Mouse (Mus musculus): ENCODE measurements around the gene Telo2. TPM values are rescaled to one million over a fixed set of nuclear protein-coding genes. Genes with fewer than 3 reads are reported as not detected.
A peak's percentile ranks its signal among the peaks of the same experiment; 100 is the strongest.

The Telo2 gene
- polyA plus RNA-seq, 1 experiment from 2014 or later: 39.1 TPM

DNA sequence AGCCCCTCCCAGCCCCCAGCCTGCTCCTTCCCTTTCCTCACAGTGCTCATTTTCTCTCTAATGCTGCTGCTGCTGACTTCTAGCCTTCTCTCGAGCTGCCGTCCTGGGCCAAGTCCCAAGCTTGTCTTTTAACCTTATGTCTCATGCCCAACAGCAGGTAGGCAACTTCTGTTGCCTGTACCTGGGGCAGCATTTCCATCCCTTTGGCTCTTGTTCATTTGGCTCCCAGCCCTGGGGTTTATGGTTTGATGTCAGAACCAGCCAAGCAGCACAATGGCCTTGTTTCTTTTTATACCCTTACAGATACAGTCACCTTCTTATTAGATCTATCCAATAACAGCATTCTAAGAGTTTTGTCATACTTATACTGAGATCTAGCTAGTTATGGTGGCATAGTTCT lies 19.5 kb downstream of the Telo2 start:
- ATAC-seq (ENCODE audit: insufficient number of reproducible peaks, low FRiP score, low TSS enrichment, low read depth): no peak
- H3K27ac ChIP-seq: no peak overlapping the region
- H3K9me3 ChIP-seq: no peaks in the 10 kb centered on the region
- no peak overlapping the region for H3K4me3 ChIP-seq
- no peak overlapping the region for H3K9ac ChIP-seq
- H3K27me3 ChIP-seq: no peaks in the 10 kb centered on the region
- H3K36me3 ChIP-seq: peaks cover 72% of the 10 kb centered on the region
- 81% methylated on average over 2 of the region's 2 CpGs for WGBS
- H3K4me1 ChIP-seq: no peaks in the 10 kb centered on the region
- no peak overlapping the region for H3K4me2 ChIP-seq

DNA sequence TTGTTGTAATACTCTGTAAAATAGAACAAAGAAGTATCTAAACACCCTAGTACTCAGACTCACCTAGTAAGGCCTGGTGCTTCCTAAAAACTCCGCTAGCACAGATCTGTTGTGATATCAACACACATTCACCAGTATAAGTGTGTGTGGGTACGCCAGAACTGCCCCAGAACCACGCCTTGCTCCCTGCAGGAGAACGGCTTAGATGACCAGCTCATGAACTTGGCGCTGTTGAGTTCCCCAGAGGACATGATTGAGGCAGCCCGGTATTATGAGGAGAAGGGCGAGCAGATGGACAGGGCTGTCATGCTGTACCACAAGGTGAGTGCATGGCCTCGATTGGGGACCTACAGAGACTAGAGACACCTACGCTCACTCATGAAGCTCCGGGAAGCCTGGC lies 25.3 kb downstream of the Telo2 start:
- WGBS: 86% methylated on average over 10 of the region's 10 CpGs
- Histone ChIP-seq H3K9me3 (no peaks in the 10 kb centered on the region), H3K4me3 (no peak overlapping the region), H3K4me2 (no peak overlapping the region), H3K27ac (no peak overlapping the region), H3K36me3 (peaks cover 56% of the 10 kb centered on the region), H3K27me3 (no peaks in the 10 kb centered on the region), H3K4me1 (no peaks in the 10 kb centered on the region), H3K9ac (no peak overlapping the region)
- ATAC-seq (ENCODE audit: insufficient number of reproducible peaks, low FRiP score, low TSS enrichment, low read depth): no peak

DNA sequence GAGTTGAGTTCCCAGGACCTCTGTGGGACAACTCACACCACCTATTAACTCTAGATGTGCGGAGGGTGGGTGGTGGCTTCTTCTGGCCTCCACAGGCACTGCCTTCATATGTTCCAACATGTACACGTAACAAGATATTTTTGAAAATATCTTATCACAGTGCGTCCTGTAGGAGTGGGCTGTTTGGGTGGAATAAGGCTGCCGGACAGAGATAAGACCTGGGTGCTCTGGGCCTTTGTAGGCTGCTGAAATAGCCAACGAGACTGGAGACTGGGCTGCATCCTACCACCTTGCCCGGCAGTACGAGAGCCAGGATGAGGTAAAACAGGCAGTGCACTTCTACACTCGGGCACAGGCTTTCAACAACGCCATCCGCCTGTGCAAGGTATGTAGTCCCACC lies 26.6 kb downstream of the Telo2 start:
- H3K27me3 ChIP-seq: no peaks in the 10 kb centered on the region

DNA sequence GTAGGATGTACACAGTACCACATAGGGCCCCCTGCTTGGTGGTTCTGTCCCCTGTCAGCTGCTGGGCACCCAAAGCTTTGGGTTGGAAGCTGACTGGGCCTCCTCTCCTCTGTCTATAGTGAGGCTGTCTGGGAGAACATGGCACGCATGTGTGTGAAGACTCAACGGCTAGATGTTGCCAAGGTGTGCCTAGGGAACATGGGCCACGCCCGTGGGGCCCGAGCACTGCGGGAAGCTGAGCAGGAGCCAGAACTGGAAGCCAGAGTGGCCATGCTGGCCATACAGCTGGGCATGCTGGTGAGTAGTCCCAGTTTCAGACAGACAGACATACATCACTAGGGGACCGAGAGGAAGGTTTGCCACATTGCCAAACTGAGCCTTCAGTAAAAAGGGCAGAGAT lies 29.0 kb downstream of the Telo2 start:
- H3K4me3 ChIP-seq: no peak overlapping the region
- no peak for ATAC-seq (ENCODE audit: insufficient number of reproducible peaks, low FRiP score, low TSS enrichment, low read depth)
- H3K4me2 ChIP-seq: no peak overlapping the region
- H3K27me3 ChIP-seq: no peaks in the 10 kb centered on the region
- 89% methylated on average over 7 of the region's 7 CpGs for WGBS
- H3K4me1 ChIP-seq: peaks cover 32% of the 10 kb centered on the region
- H3K9me3 ChIP-seq: no peaks in the 10 kb centered on the region
- peaks cover 30% of the 10 kb centered on the region for H3K36me3 ChIP-seq
- H3K9ac ChIP-seq: no peak overlapping the region
- no peak overlapping the region for H3K27ac ChIP-seq

More for the DNA sequence above, 26.6 kb downstream of the Telo2 start:
- Histone ChIP-seq H3K9ac (no peak overlapping the region), H3K4me1 (peaks cover 9% of the 10 kb centered on the region), H3K4me2 (no peak overlapping the region), H3K36me3 (peaks cover 51% of the 10 kb centered on the region), H3K9me3 (no peaks in the 10 kb centered on the region), H3K4me3 (no peak overlapping the region), H3K27ac (no peak overlapping the region)
- no peak for ATAC-seq (ENCODE audit: insufficient number of reproducible peaks, low FRiP score, low TSS enrichment, low read depth)
- WGBS: 91% methylated on average over 10 of the region's 10 CpGs

DNA sequence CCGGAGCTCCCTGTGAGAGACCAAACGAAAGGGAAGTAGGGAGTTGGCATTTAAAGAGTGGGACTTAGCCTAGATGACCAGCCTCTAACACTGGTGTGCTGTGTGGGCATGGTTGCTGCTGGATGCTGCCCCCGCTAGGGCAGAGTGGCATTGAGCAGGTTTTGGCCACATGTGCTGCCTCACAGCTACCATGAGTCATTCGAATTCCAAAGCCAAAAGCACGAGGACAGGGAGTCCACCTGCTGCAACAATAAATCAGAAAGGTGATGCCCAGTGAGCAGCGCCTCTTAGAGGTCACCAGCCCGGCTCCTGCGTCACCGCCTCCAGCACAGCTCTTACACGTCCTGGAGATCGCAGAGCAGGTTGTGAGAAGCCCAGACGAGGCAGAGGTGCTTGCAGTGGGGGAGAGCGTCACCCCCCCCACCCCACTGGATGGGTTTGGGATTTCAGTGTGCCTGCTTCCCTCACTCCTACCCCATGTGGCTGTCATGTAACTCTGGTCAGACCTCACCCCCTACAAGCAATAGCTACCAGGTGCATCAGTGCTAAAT lies 30.9 kb downstream of the Telo2 start:
- no peak for ATAC-seq (ENCODE audit: insufficient number of reproducible peaks, low FRiP score, low TSS enrichment, low read depth)
- H3K27ac ChIP-seq: peak overlapping the region; percentile 95
- no peaks in the 10 kb centered on the region for H3K9me3 ChIP-seq
- WGBS: 57% methylated on average over 13 of the region's 13 CpGs
- H3K4me1 ChIP-seq: peaks cover 41% of the 10 kb centered on the region
- peaks cover 20% of the 10 kb centered on the region for H3K36me3 ChIP-seq
- H3K9ac ChIP-seq: no peak overlapping the region
- no peak overlapping the region for H3K4me2 ChIP-seq
- no peak overlapping the region for H3K4me3 ChIP-seq
- H3K27me3 ChIP-seq: no peaks in the 10 kb centered on the region

GRCm38 (mm10) chr17:25083444-25083931 lies 32.3 kb downstream of the Telo2 start, which contains the start of gene Tmem204:
TSS of gene Tmem204 (minus strand) at chr17:25083591.
- H3K27ac ChIP-seq: peak within 1 kb of the TSS; percentile 95
- H3K9ac ChIP-seq: no peak within 1 kb of the TSS
- no peak within 1 kb of the TSS for H3K4me3 ChIP-seq
- H3K4me1 ChIP-seq: peaks cover 41% of the 10 kb centered on the region
- H3K4me2 ChIP-seq: no peak within 1 kb of the TSS
- no peaks in the 10 kb centered on the region for H3K9me3 ChIP-seq
- ATAC-seq (ENCODE audit: insufficient number of reproducible peaks, low FRiP score, low TSS enrichment, low read depth): peak; percentile 89
- no peaks in the 10 kb centered on the region for H3K27me3 ChIP-seq
- peaks cover 9% of the 10 kb centered on the region; the same call in 1 of the 2 replicates for H3K36me3 ChIP-seq
- WGBS: 14% methylated on average over 7 of the region's 7 CpGs

GRCm38 (mm10) chr17:25082887-25083286 lies 32.9 kb downstream of the Telo2 start:
- peaks cover 44% of the 10 kb centered on the region for H3K4me1 ChIP-seq

DNA sequence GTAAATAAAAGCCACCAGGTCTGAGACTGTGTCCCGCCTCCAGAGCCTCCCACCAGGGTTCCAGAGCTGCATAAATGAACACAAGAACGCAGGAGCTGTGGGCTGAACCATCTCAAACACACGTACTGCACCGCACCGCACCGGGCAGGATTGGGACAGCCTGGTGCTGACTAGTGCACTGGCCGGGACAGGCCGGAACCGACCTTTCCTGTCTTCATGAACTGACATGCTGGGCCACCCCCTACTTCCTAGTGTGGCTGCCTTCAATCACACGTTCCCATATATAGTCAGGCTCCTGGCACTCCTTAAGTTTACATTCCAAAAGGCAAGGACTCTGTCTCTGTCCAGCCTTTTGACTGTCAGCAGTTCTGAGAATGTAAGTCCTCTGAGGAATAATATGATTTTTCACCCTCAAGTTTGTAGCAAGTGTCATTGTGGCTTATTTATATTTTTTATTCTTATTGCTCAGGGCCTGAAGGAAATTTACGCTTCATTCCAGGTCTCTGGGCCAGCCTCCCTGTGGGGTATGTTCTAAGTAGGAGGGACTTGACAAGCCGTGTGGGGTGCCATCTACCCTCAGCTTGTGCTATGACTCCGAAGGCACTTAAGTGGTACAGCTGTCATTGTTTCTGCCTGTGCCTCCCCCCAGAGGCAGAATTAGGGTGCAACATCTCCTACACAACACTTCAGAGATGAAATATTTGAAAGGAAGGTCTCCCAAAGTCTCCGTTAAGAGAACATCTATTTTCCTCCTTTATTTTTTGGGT lies 33.5 kb downstream of the Telo2 start:
- no peak overlapping the region for H3K4me3 ChIP-seq
- 39% methylated on average over 14 of the region's 14 CpGs for WGBS

More at GRCm38 (mm10) chr17:25082887-25083286, 32.9 kb downstream of the Telo2 start:
- WGBS: 38% methylated on average over 3 of the region's 3 CpGs
- Histone ChIP-seq H3K36me3 (peaks cover 4% of the 10 kb centered on the region; the same call in 1 of the 2 replicates), H3K27ac (peak overlapping the region; percentile 95), H3K9me3 (no peaks in the 10 kb centered on the region), H3K4me2 (no peak overlapping the region), H3K9ac (no peak overlapping the region), H3K4me3 (no peak overlapping the region), H3K27me3 (no peaks in the 10 kb centered on the region)
- no peak for ATAC-seq (ENCODE audit: insufficient number of reproducible peaks, low FRiP score, low TSS enrichment, low read depth)

GRCm38 (mm10) chr17:25080960-25081381 lies 34.8 kb downstream of the Telo2 start:
- ATAC-seq (ENCODE audit: insufficient number of reproducible peaks, low FRiP score, low TSS enrichment, low read depth): no peak
- H3K4me2 ChIP-seq: peak overlapping the region; percentile 7
- no peaks in the 10 kb centered on the region for H3K27me3 ChIP-seq
- no peaks in the 10 kb centered on the region for H3K9me3 ChIP-seq
- no peaks in the 10 kb centered on the region for H3K36me3 ChIP-seq
- H3K4me3 ChIP-seq: peak overlapping the region; percentile 26
- peaks cover 47% of the 10 kb centered on the region for H3K4me1 ChIP-seq
- WGBS: 61% methylated on average over 11 of the region's 11 CpGs
- no peak overlapping the region for H3K9ac ChIP-seq
- peak overlapping the region; percentile 95 for H3K27ac ChIP-seq

More for the DNA sequence above, 33.5 kb downstream of the Telo2 start:
- Histone ChIP-seq H3K4me2 (no peak overlapping the region; the same call in 1 of the 2 replicates), H3K4me1 (peaks cover 47% of the 10 kb centered on the region), H3K9ac (no peak overlapping the region), H3K27ac (peak overlapping the region; percentile 95), H3K27me3 (no peaks in the 10 kb centered on the region), H3K36me3 (no peaks in the 10 kb centered on the region), H3K9me3 (no peaks in the 10 kb centered on the region)
- no peak for ATAC-seq (ENCODE audit: insufficient number of reproducible peaks, low FRiP score, low TSS enrichment, low read depth)

GRCm38 (mm10) chr17:25080210-25080609 lies 35.6 kb downstream of the Telo2 start:
- no peaks in the 10 kb centered on the region for H3K9me3 ChIP-seq
- H3K4me2 ChIP-seq: peak overlapping the region; percentile 7; the same call in 1 of the 2 replicates
- no peaks in the 10 kb centered on the region for H3K27me3 ChIP-seq
- H3K4me1 ChIP-seq: peaks cover 47% of the 10 kb centered on the region
- H3K36me3 ChIP-seq: no peaks in the 10 kb centered on the region
- H3K27ac ChIP-seq: peak overlapping the region; percentile 95
- 89% methylated on average over 13 of the region's 13 CpGs for WGBS
- H3K4me3 ChIP-seq: peak overlapping the region; percentile 26
- ATAC-seq (ENCODE audit: insufficient number of reproducible peaks, low FRiP score, low TSS enrichment, low read depth): no peak
- peak overlapping the region; percentile 34; the same call in 1 of the 2 replicates for H3K9ac ChIP-seq

- ATAC-seq (ENCODE audit: insufficient number of reproducible peaks, low FRiP score, low TSS enrichment, low read depth): no peak
- Histone ChIP-seq H3K9ac (no peak overlapping the region), H3K27me3 (no peaks in the 10 kb centered on the region), H3K4me2 (0 out of 2 replicates have a peak overlapping the region, but pooled peaks have one; percentile 0), H3K36me3 (0 out of 2 replicates have a peak, but pooled peaks cover 3% of the 10 kb centered on the region), H3K27ac (peak overlapping the region; percentile 47; the same call in 1 of the 2 replicates), H3K4me3 (no peak overlapping the region), H3K4me1 (peaks cover 26% of the 10 kb centered on the region), H3K9me3 (no peaks in the 10 kb centered on the region)
- 50% methylated on average over 13 of the region's 13 CpGs for WGBS
Measured at GRCm38 (mm10) chr17:25077771-25078372, 37.9 kb downstream of the Telo2 start.

Data from limb, embryonic 15.5 days (tissue).